Mouse (Mus musculus) thymus, postnatal 0 days (tissue): Measurements from ENCODE around the gene Dicer1. TPM values are rescaled to one million over a fixed set of nuclear protein-coding genes. Genes with fewer than 3 reads are reported as not detected.

Experiments
- DNase-seq: peaks from one replicate; pipeline ENCODE4 v3.0.0-alpha.2; 2015; ENCODE audit warnings: low spot score
- polyA plus RNA-seq: library from polyadenylated mRNA; unstranded; fragments of >200 nt; fragmentation: Nextera tagmentation; extraction: Ambion mirVana; gene quantifications from 2 replicates; pipeline ENCODE4 v1.2.1, GENCODE M21; 2015

Gene Dicer1
- polyA plus RNA-seq, 1 experiment from 2014 or later: 37.1 TPM

GRCm38 (mm10) chr12:104677371-104677924, 74.3 kb downstream of the Dicer1 start:
- no peak for DNase-seq

DNA sequence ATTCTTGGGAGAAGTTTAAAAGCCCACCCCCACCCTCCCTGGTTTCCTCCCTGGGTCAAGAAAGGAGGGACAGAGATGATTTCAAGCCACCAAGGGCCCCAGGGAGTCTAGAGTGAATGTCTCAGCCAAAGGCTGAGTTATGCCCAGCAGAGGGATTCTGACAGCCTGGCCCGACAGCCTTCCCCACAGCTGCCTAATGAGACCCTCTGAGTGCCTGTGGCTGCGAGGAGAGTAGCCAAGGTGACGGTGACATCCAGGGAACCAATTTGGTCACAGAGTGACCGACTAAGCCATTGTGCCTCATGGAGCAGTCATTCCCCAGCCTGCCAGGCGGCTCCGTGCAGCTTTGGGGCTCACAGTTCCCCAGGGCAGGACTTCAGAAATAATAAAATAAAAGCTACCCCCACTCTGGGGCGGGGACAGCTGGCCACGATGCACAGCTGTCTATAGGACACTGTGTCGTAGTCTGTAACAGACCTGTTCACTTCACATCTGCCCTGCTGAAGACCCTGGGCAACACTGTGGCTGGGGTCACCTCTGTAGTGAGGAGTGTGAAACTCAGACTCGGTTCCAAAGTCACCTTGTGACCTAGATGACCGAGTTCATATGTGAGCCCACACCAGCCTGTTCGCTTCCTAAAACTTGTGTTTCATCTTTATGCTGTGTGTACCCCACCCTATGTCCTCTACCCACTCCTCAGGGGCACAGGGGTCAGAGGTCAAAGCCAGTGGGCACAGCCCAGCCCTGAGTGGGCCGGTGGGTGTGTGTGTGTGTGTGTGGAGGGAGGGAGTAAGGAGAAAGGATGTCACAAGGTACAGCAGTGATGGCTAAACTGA, 75.0 kb downstream of the Dicer1 start:
- DNase-seq: no peak

- DNase-seq: no peak
Observed at GRCm38 (mm10) chr12:104672976-104673375, 78.8 kb downstream of the Dicer1 start.

DNA sequence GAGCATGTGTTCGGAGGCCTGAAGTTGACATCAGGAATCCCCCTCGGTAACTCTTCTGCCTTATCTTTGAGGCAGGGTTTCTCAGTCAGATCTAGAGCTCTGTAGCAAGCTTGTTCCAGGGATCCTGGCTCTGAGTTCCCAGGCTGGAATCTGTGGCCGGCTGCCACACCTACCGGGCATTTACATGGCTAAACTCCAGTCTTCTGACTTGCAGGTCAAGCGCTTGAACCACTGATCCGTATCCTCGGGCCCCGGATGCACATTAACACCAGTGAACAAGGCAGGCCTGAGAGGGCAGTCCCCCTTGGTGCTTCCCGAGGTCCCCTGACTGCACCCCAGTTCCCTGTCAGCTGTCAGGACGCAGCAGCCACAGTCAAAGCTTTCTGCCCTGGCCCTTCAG, 79.3 kb downstream of the Dicer1 start:
- no peak for DNase-seq

DNA sequence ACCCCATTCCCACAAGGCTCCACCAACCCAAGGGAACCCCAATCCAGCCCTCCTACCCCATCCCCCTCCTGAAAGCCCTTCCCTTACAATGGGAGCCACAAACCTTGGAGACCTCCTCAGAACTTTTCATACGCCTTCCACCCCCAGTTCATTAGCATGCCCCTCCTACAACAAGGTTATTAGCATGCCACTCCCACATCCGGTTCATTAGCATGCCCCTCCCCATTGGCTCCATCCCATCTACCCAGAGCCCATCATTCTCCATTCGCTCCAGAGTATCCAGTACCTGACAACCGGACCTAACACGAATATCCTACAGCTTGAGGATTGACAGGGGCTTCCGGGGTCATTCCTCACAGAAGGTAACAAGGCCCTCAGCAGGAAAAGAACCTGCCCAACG, 83.9 kb downstream of the Dicer1 start:
- DNase-seq: no peak

- no peak for DNase-seq
Observed at GRCm38 (mm10) chr12:104665951-104666350, 85.8 kb downstream of the Dicer1 start.

GRCm38 (mm10) chr12:104665521-104665920, 86.2 kb downstream of the Dicer1 start:
- DNase-seq: no peak

DNA sequence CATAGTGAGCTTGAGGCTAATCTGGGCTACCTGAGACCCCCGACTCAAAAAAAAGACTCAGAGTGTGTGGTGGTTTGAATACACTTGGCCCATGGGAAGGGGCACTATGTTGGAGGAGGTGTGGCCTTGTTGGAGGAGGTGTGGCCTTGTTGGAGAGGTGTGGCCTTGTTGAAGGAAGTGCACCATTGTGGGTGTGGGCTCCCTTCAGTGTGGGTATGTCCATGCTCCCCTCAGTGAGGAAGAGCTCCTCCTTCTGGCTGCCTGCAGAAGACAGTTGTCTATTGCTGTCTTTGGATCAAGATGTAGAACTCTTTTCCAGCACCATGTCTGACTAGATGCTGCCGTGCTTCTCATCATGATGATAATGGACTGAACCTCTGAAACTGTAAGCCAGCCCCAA, 95.6 kb downstream of the Dicer1 start:
- no peak for DNase-seq

- no peak for DNase-seq
Observed at GRCm38 (mm10) chr12:104655006-104655405, 96.7 kb downstream of the Dicer1 start.

- no peak for DNase-seq
Observed at GRCm38 (mm10) chr12:104652021-104652420, 99.7 kb downstream of the Dicer1 start.

DNA sequence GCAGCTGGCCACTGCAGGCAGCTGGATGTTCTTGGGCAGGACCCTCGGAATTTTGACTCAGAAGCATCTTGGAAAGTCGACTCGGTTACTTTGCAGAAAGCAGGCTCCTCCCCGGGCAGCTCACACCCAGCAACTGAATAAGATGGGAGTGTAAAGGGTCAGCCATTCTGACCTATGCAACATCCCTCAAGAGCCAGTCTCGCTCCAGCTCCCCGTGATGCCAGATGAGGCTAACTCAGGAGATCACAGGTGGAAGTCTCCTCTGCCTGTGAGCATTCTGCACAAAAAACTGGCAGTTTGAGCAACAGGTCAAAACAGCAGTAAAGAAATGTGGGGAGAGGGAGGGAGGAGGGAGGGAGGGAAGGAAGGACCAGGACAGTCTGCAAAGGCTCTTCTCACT, 100.5 kb downstream of the Dicer1 start:
- DNase-seq: no peak

- no peak for DNase-seq
Observed at GRCm38 (mm10) chr12:104650510-104651260, 101.1 kb downstream of the Dicer1 start.

DNA sequence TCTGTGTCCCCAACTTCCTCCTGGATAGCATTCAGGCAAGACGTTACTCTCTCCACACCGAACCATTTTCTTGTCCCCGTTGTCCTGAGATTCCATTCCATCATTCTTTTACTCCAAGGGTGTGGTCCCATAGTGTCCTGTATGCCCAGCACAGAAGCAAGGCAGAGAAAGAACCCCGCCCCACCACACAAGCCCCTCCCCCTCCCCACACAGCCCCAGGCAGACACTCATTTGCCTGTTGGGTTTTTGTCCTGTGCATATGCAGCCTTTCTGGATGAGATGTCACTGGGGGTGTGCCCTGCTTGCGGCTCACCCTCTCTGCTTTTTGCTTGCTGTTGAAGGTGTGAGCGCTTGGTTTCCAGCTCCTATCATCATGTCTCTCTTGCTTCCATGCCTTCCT, 103.4 kb downstream of the Dicer1 start:
- DNase-seq: no peak

DNA sequence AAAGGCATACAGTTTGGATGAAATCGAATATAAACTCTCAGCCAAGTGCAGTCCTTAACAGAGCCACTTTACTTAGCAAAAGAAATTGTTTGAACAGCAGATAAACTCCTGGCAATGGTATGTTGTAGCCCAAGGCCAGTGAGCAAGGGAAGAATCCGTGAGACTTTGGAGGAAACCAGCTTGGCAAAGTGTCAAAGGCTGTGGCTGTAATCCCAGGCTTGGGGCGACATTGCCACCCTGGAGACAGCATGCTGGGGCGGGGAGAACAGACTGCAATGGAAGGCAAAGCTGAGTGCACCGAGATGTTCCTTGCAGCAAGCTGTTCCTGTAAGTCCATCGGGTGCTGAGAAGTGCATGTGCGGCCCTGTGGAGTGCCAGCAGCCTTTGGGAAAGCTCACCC, 109.4 kb downstream of the Dicer1 start:
- no peak for DNase-seq

DNA sequence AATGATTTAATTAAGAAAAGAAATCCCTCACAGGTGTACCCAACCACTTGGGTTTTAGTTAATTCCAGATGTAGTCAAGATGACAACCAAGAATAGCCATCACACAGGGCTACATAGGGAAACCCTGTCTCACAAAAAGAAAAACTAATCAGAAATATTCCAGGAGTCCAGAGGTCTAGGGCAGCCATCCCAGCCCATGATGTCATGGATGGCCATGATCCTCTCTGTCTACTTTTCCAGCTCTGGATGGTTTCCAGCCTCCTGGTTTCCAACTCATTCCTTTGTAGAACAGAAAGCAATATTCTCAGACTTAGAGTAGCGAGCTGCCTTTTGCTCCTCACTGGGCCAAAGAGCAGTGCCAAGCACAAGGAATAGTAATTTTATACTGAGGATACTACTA, 110.8 kb downstream of the Dicer1 start:
- DNase-seq: no peak

GRCm38 (mm10) chr12:104638156-104638555, 113.6 kb downstream of the Dicer1 start:
- DNase-seq: no peak

Other genes starting within 250 kb of the Dicer1 start
- 0.62 and 0.65 TPM in 2 replicates for gene Clmn, start 113.1 kb upstream of the Dicer1 start, polyA plus RNA-seq